Mouse (Mus musculus) cerebellum, postnatal 4 days (tissue): ENCODE data around the gene Lims1.

ENCODE experiments used
- DNase-seq, 2 experiments: peaks; one replicate each; pipeline ENCODE4 v3.0.0; 2022; ENCODE audit warnings: low spot score in 2 of 2, mixed read lengths in 1 of 2

The Lims1 gene

DNA sequence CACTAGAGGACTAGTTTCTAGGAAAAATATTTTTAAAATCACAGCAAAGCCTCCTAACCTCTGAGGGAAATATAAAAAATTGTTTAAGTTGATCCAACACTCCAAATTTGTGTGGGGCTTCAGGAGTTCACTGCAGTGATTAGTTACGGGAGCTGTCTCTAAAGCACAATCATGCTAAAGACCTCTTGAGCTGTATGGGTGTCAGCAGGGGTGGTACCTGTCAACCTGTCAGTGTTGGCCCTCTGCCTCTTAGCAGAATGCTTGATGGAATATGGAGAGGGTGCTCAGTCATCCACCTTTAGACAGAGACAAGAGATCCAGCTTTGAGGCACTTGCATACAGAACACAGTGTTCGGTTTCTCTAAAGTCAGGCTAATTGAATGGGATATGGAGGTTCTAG is 60.5 kb downstream of the Lims1 start:
- peak in 1 of 2 experiments; percentile 13 for DNase-seq

DNA sequence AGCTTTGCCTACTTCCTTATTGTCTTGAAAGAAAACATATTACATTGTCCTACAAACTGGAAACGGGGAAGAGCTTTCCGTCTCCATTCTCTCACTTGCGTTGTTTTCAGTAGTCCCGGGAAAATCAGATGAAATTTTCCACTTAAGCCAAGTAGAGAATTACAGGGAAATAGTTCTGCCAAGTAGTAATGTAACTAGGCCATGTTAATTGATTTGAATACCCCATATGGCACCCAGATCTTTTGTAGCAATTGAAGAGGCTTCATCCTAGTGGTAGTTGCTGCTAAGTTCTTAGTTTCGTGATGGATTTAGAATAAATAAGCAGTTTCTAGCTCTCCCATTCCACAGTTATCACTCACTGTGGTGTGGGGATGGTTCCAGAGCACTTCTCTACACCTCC is 62.4 kb downstream of the Lims1 start:
- DNase-seq, result no peak

DNA sequence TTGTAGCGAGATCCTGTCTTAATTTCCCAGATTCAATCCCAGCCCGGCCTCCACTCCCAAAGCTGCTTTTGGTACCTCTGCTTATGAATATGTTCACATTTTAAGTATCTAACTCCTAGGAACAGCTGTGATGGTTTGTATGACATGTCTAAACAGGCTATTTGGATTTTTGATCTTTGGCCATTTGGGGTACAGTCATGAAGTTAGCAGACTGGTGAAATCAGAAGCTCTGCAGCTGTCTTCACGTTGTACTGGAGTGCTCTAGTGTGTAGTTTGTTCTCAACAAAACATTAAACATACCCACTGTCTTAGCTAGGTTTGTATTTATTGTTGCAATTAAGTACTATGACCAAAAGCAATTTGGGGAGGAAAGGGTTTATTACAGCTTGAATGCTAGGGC is 63.7 kb downstream of the Lims1 start:
- DNase-seq, result no peak

DNA sequence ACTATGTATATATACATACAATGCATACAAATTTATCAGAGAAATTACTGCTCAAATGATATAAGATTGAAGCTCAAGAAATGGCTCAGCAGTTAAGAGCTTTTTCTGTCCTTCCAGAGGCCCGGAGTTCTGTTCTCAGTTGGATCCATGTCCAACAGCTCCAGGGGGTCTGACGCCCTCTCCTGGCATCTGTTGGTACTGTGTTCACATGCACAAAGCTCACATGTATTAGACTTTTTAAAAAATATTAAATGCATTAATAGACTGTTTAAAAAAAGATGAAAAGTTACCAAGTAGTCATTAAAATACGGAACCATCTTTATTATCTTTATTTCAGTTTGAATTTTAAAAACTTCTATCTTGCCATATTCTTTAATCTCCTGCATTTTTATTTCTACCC is 65.4 kb downstream of the Lims1 start:
- no peak for DNase-seq

DNA sequence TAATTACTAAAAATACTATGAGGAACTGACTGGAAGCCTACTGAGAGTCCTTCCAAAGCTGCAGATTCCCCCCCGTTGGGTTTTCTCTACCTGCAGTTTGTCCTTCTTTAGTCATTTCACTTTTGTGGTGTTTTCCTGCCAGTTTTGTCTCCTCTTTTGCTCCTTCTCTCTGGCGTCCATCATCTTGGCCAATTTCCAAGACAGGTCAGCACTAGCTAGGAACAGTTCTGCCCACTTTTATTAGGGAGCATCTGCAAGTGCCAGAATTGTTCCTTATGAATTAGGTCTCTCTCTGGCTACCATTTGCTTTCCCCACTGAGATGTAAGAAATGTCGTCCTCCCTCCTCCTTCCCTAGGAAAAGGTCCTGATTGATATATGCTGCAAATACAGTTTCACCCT is 65.9 kb downstream of the Lims1 start:
- no peak for DNase-seq

DNA sequence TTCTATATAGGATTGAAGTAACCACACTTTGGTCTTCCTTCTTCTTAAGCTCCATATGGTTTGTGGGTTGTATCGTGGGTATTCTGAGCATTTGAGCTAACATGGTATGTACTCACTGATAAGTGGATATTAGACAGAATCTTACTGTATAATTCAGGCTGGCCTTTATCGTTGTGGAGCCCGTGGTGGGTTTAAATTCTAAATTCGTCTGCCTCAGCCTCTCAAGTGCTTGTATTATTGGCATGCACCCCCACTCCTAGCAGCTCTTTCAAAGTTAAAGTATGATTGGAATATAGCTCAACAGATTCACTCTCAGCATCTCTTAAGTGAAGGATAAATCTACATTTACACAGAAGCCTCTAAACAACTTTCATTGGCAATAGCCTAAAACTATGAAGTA is 69.2 kb downstream of the Lims1 start:
- no peak for DNase-seq

DNA sequence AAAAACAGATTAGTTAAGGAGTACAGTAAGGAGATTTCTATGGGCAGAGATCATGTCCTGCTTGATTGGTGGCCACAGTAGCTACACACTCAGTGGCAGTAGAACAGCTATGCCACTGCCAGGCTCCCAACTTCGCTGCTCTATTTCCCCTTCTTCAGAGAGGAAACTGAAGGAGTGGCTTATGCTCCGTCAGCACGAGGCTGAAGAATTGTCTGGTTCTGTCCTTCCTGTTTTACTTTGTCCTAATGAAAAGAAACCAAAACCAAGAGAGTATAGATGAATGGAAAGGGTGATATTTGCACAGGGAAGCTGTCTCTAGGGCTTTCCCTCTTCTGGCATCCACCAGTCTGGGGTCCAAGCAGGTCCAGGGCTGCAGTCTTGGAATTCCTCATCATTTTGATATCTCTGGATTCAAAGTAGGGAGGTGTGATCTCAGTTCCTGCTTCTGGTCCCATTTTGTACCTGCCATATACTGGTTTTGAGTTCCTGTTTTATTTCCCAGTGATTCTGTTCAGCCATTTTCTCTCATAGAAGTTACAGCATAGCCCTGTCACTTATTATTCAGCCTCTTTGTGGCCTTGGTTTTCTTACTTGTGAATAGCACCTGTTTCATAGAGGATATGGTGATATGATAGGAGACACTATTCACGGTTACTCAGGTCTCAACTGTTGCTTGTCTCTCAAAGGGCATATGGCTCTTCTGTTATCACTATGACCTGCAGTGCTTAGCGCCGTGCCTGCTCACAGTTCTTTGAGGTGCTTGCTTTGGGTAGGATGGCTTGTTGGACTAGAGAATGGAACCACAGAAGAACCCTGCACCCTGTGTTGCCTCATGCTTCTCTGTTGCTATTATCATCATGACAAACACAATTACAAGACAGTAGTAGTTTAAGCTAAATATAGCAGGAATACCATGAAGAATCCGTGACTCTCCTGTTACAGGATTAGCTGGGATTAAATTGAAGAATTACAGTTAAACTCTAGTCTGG is 70.1 kb downstream of the Lims1 start:
- no peak for DNase-seq

DNA sequence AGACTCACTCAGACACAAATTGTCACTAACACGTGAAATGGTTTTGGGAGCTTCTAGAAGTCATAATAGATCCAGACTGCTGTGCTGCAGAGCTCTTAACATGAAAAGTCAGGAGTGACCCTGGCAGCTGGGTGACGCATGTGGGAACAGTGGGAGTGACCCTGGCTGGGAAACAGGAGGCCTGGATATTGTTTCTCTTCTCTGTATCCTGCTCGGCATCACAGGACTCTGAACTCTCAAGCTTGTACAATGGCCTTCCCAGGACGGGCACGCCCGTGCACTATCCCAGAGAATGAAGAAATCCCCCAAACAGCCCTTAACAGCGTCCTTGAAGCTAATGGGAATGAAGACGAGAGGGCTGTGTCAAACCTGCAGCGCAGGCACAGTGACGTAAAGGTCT is 70.9 kb downstream of the Lims1 start:
- DNase-seq, result no peak

DNA sequence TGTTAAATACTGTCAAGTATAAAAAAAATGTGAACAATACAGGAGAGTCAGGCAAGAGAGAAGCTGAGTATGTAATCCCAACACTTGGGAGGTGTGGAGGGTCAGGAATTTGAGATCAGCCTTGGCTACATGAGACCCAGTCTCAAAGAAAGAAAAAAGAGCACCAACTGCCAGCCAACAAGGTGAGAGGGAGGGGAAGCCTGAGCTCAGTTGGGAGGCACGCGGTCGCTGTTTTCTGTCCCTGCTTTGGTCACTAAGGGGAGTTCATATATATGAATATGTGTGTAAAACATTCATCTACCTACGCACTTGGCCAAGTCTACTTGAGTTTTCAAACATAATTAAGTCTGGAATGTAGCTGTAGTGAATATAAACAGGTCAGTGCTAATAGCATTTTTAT is 72.0 kb downstream of the Lims1 start:
- no peak for DNase-seq

DNA sequence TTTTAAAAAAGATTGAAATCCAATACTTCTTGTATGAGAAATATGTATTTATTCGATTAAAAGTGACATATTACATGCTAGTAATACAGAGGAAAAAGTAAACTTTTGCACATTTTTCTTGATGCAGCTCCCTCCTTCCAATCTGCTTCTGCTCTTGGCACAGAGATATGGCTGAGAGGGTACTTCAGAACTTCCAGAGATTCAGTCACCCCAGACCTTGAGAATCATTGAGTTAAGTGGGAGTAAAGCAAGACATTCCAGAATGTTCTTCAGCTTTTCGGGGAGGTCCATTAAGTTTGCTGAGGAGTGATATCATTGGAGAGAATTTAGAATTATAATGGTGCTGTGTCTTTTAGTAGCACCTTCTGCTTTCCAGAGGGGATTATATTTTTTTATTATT is 72.5 kb downstream of the Lims1 start:
- no peak for DNase-seq

DNA sequence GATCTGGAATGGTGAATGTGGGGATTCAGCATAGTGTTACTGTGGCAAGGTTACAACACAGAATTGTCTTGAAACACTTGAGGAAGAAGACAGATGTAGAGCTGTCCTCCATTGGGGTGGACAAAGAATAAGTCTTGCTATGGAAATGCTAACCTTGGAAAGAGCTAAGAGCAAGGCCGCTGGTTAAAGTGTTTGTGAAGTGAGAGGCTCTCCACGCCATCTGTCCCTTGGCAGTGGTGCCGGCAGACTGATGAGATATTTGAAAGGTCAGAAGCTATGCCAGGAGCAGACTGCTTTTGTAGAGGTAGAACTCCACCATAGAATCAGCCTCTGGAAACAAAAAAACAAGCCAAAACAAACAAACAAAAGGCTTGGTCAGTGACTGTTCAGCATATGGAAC is 73.3 kb downstream of the Lims1 start:
- DNase-seq, result peak in 1 of 2 experiments; percentile 10

DNA sequence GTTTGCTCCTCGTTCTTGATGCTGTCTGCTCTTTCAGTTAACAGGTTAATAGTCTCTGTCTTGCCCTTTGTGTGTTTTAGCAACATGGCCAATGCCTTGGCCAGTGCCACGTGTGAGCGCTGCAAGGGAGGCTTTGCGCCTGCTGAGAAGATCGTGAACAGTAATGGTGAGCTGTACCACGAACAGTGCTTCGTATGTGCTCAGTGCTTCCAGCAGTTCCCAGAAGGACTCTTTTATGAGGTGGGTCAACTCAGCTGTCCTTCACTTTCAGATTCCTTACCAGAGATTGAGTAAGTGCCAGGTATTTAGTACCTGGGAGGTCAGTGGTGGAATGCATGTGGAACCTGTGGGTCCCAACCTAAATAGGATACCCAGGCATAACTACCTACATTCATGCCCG is 75.7 kb downstream of the Lims1 start:
- DNase-seq, result no peak

DNA sequence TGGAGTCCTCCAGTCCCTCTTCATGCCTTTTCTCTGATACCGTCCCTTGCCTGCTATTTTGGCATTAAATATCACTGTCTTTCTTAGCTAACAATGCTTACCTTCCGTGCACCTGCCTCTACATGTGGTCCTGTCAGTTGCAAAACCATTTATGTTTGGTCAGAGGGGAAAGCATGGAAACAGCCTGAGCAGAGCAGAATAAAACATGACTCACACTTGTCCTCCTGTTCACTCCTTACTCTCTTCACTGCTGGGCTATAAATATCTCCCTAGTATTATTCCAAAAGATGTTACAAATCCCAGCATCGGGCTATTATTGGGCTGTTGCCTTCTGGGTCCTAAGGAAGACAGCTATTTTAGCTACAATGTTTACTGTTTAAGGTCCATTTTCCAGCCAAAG is 78.6 kb downstream of the Lims1 start:
- DNase-seq, result no peak

DNA sequence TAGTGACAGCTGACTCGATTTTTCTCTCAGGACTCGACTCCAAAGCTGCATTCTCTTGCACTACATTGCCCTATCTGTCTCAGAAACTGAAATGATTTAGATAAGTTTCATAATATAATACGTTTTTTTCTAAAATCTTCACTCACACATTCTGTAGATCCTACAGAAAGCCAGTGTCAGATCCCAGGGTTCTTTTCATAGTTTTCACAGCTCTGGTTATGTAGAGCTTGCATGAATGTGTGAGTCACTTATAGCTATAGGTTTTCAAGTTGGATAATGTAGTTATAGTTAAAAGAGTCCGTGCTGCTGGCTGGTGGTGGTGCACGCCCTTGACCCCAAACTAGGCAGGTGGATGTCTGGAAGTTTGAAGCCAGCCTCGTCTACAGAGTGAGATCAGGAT is 81.4 kb downstream of the Lims1 start:
- DNase-seq, result no peak

DNA sequence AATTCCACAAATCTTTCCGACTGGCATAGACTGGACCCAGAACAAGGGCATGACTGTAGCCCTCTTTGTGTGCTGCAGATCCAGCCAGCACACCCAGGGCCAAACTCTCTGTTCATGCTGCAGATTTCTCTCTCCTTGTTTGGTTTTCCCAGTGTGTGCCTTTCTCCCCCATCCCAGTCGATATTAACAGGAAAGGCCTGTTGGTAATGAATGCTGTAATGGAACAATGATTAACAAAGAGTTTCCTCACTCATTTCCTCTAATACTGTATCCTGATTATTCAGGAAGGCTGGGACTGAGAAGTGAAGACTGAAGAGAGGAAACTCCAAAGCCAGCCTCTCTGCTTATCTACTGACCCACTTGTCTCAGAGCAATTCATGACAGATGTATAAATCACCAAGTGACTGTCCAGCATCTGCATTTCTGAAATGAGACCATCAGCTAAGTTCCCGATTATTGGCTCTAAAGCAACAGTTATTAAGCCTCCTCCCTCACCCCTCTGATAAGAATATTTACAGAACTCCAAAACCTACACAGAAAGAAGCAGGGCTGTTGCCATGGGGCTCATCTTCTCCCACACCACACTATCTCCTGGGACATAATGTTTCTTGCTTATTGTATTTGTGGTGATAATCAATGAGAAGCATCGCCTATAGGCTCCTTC is 82.2 kb downstream of the Lims1 start:
- no peak for DNase-seq

DNA sequence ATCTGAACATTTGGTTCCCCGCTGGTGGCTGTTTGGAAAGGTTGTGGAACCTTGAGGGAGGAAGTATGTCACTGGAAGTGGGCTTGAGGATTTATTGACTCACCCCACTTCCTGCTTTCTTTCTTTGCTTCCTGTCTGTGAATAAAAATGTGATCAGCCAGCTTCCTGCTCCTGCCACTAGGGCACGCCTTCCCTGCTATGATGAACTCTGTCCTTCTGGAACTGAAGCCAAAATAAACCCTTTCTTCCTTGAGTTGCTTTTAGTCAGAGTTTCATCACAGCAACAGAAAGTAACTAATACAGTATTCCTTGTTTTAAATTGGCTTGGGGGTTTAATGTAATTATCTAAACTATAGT is 82.7 kb downstream of the Lims1 start:
- DNase-seq, result no peak

DNA sequence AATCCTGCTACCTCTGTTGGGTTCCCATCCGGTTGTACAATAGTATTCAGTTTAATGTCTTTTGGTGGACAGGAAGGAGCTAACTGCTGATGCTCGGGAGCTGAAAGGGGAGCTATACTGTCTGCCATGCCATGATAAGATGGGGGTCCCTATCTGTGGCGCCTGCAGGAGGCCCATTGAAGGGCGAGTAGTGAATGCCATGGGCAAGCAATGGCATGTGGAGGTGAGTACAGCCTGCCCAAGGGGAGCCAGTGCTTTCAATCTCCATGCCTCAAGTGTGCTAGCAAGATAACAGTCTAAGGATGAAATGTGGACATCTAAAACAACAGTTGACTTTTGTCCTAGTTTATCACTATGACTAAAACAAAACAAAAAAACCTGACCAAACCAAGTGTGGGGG is 89.1 kb downstream of the Lims1 start:
- no peak for DNase-seq

DNA sequence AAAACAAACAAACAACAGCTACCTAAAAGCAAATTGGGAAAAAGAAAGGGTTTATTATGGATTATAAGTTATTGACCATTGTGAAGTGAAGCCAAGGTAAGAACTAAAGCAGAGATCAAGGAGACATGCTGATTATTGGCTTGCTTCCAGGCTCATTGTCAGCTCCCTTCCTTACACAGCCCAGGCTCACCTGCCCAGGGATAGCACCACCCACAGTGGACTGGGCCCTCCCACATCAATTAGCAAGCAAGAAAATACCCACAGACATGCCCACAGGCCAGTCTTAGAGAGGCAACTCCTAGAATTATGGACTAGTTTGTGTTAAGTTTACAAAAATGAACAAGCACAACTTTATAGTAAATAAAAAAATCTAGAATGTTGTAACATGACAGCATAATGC is 89.6 kb downstream of the Lims1 start:
- DNase-seq, result no peak

DNA sequence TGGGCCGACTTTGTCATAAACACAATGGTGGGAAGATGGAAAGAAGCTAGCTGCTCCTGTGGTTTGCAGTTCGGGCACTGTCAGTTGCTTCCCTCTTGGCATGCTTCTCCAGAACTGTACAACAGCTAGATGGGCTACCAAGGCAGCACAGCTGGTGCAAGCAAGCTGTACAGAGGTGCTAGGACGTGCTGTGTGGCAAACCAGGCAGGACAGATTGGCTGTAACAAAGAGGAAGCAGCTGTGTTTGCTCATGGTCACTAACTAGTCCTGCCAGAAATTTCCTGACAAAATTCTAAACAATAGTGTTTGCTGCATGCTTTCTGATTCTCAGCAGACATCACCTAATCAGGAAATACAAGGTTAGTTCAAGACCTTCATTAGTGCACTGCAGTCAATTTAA is 93.4 kb downstream of the Lims1 start:
- DNase-seq, result no peak

DNA sequence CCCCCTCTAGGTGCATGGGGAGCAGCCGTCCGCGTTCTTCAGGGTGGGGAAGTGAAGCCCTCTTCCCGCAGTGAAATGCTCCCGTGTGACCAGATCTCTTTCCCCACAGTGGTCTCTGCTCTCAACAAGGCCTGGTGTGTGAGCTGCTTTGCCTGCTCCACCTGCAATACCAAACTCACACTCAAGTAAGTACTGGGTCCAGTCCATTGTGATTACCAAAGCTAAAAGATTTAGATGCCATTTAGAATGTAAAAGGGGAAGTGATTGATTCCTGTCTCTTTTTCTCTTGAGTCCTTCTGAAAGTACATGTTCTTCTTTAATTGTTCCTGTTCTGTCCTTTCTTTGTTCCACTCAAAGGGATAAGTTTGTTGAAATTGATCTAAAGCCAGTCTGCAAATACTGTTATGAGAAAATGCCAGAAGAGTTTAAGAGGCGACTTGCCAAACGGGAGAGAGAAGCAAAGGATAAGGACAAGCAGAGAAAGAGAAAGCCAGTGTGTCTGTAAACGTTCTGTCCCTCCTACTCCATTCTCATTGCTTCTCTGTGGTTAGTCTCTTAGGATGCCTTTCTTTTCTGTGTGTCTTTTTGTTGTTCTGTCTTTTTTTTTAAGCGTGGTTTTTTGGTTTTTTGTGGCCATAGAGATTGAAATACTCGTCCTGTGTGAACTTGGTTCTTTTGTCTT is 95.2 kb downstream of the Lims1 start:
- DNase-seq, result no peak

DNA sequence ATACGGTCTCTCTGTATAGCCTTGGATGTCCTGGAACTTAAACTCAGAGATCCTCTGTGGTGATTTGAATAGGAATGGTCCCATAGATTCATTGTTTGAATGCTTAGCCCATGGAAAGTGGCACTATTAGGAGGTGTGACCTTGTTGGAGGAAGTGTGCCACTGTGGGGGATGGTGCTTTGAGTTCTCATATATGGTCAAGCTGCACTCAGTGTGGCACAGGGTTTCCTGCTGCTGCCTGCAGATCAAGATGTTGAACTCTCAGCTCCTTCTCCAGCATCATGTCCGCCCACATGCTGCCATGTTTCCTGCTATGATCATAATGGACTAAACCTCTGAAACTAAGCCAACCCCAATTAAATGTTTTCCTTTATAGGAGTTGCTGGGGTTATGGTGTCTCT is 104.7 kb downstream of the Lims1 start:
- no peak for DNase-seq

DNA sequence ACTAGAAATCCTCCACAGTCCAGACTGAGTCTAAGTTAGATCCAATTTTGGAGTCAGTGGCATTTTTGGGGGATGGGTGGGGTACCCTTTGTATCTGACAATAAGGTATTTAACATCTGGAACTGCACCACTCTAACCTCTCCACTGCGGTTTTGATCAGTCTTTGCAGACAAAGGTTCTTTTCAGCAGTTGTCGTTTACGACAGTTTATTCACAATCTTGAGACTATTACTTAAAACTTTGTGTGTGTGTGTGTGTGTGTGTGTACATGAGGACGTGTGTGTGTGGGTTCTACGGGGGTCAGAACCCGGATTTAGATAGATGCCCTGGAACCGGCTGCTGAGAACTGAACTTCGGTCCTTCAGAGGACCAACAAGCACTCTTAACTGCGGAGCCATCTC is 122.6 kb downstream of the Lims1 start:
- peak in 1 of 2 experiments; percentile 4 for DNase-seq
